Mouse (Mus musculus) olfactory bulb, adult 2 months (tissue): ENCODE data around the gene Olfr671.
"Not testable (repeated sequence)": the region's sequence is repeated elsewhere in the genome, so short reads cannot be mapped to it uniquely, and the experiment has no call there.

Source experiments
- CTCF ChIP-seq: fragments of 200-500 bp; IDR thresholded peaks from 2 replicates; pipeline ENCODE4 v1.5.1; 2012; ENCODE audit warnings: low read depth, mild to moderate bottlenecking, low read length, moderate library complexity; ENCODE audit not compliant: insufficient read depth
- POLR2A ChIP-seq: fragments of 200-500 bp; IDR thresholded peaks from 2 replicates; pipeline ENCODE4 v1.6.1; 2012; ENCODE audit warnings: mild to moderate bottlenecking, low read depth, low read length, moderate library complexity; ENCODE audit not compliant: insufficient read depth

GRCm38 (mm10) chr7:104972507-104972906, 6.4 kb downstream of the Olfr671 start:
- TF ChIP-seq CTCF, POLR2A: not testable (repeated sequence)
